Mouse (Mus musculus) layer of hippocampus, adult 2 months (tissue): ENCODE data around the gene Adra2c. TPM values are rescaled to one million over a fixed set of nuclear protein-coding genes. Genes with fewer than 3 reads are reported as not detected.

Experiments used
- DNase-seq, 2 experiments: peaks; one replicate each; pipeline ENCODE4 v3.0.0; 2022; ENCODE audit warnings: low spot score in 2 of 2
- H3K27ac ChIP-seq: fragments of 200-600 bp; 2 replicates; pipeline ENCODE4 v1.8.1; 2022
- H3K4me3 ChIP-seq: fragments of 200-600 bp; 2 replicates; pipeline ENCODE4 v1.8.1; 2022; ENCODE audit warnings: mild to moderate bottlenecking
- CTCF ChIP-seq: fragments of 200-600 bp; conservative IDR thresholded peaks from 2 replicates; pipeline ENCODE4 v1.8.1; 2022; ENCODE audit warnings: antibody characterized with exemption, mild to moderate bottlenecking, moderate library complexity
- total RNA-seq, 2 experiments: library from RNA; stranded (reverse); gene quantifications; 2 replicates each; pipeline ENCODE4 v1.2.3; 2021

Adra2c gene
- total RNA-seq, 2 experiments from 2014 or later, result 23.6 to 25.6 TPM

GRCm38 (mm10) chr5:35315204-35315603 lies 37.1 kb downstream of the Adra2c start:
- TF ChIP-seq CTCF, result no peak
- Histone ChIP-seq H3K27ac (no peak overlapping the region), H3K4me3 (no peak overlapping the region)
- DNase-seq, result no peak

GRCm38 (mm10) chr5:35320650-35321049 lies 42.5 kb downstream of the Adra2c start:
- Histone ChIP-seq H3K4me3 (no peak overlapping the region), H3K27ac (no peak overlapping the region)
- TF ChIP-seq CTCF, result peak; percentile 41
- peak; percentile 50 to 55 for DNase-seq

DNA sequence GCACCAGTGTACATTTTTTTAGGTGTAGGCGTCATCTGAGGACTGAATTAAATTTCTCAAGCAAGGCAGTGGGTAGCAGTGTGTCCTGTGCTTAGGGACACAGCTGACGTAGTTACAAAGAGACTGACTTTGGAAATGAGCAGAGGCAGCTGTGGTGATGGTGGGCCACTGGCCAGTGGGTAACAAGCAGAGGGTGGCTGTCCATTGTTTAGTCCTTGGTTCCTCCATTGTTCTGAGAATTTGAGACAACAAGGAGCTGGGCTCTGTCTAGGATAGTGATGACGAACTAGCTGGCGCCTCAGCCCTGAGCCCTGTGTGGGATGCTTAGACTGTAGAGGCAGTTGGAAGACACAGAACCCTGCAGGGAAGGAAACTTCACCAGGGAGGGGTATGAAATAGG lies 52.7 kb downstream of the Adra2c start:
- no peak for TF ChIP-seq CTCF
- Histone ChIP-seq H3K4me3 (no peak overlapping the region), H3K27ac (no peak overlapping the region)
- no peak for DNase-seq

Other genes starting within 250 kb of the Adra2c start
- gene Hgfac, start 236.8 kb upstream of the Adra2c start, total RNA-seq, result 1 to 10 TPM; 1.5 to 1.8 TPM
- 10 to 100 TPM; 19.5 to 20.0 TPM for gene Dok7, start 221.6 kb upstream of the Adra2c start, total RNA-seq
- 100 to 1,000 TPM; 150 to 159 TPM for gene Lrpap1, start 172.6 kb upstream of the Adra2c start, total RNA-seq
- not detected for gene Hmx1, start 110.8 kb downstream of the Adra2c start, total RNA-seq
- not detected for gene Cpz, start 247.4 kb downstream of the Adra2c start, total RNA-seq